Mouse (Mus musculus): ENCODE data around the gene Tm7sf3.
"Not testable (repeated sequence)": the region's sequence is repeated elsewhere in the genome, so short reads cannot be mapped to it uniquely, and the experiment has no call there.

Tm7sf3 gene

GRCm38 (mm10) chr6:146611897-146612296, 30.7 kb downstream of the Tm7sf3 start:
- DNase-seq: no peak

DNA sequence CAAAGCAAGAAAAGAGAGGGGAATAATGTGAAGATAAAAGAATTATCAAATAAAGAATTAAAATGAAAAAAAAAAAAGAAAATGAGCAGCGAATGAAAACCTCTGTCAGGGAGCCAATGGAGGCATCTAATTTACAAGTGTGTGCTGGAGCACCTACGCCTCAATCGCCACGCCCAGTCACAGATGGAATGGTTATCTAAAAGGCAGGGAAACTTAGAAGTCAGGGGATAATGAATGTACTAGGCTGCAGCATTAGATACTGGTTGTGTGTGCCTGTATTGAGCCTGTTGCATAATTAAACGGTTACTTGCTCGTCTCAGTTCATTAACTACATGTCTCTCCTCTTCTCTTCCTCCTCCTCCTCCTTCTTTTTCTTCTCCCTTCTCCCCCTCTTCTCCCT, 31.2 kb downstream of the Tm7sf3 start:
- DNase-seq: no peak

DNA sequence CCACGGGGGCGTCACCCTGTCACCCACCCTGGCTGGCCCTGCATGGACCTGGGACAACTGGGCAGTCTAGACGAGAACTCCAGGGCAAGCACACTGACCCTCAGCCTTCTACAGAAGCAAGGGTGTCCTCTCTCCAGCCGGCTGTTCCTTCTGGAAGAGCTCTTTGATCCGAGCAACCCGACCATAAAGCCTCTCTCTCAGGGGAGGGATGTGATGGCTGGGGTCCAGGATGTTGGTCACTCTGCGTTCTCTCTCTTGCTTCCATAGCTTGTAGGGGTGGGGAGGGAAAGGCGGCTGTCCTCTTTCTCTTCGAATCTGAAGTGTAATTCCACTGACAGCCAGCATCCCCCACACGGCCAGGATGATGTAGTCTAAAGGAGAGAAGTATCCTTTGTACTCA, 39.0 kb downstream of the Tm7sf3 start:
- DNase-seq: no peak

- DNase-seq: no peak
These were observed 40.0 kb downstream of the Tm7sf3 start for GRCm38 (mm10) chr6:146602601-146603000.

GRCm38 (mm10) chr6:146585134-146585533, 57.5 kb downstream of the Tm7sf3 start:
- no peak for DNase-seq

- no peak for DNase-seq
These were observed 59.1 kb downstream of the Tm7sf3 start for GRCm38 (mm10) chr6:146583366-146584046.

GRCm38 (mm10) chr6:146580381-146580926, 62.2 kb downstream of the Tm7sf3 start:
- no peak for DNase-seq

DNA sequence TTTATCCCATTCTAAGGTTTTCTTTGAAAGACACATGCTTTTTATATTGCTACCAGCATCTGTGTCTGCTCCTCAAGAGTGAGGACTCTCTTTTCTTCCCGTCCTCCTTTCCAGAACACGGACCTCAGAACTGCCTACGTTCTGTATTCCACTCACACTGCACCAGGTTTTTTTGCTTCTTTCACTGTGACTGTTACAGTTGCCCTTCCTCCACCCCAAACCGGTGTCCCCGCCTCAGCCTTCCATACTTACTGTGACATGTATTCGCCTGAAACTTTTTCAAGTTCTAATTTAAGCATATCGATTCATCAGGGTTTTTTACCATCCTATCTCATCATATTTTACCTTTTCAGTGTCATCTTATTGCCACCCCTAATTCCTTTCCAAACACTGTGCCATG, 64.0 kb downstream of the Tm7sf3 start:
- no peak for DNase-seq

DNA sequence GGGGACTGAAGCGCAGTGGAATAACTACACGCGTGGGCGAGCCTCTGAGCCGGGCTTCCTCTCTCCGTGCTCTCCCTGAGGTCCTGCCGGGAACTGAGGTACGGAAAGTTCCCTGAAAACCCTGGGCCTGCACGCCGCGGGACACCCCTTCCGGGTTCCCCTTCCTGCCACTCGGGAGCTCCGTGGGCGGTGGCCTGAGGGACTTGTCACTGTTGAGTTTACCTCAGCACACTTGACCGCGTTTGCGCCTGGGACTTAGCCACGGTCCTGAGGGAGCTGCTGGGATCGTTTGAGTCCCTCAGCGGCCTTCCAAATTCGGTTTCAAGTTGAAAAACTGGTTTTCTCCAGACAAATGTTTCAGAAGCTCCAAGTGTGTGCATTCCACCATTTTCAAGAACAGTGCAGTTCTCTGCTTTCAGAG, 64.5 kb downstream of the Tm7sf3 start:
- no peak for DNase-seq

GRCm38 (mm10) chr6:146577310-146578109, 65.1 kb downstream of the Tm7sf3 start, which contains the start of gene Ints13:
Ints13 (minus strand) TSS chr6:146577835.
- DNase-seq: peak; percentile 99

- DNase-seq: no peak
These were observed 65.7 kb downstream of the Tm7sf3 start, which contains the start of gene Fgfr1op2 for GRCm38 (mm10) chr6:146576903-146577302. Fgfr1op2 (plus strand) TSS chr6:146577203.

- DNase-seq: no peak
These were observed 70.6 kb downstream of the Tm7sf3 start for GRCm38 (mm10) chr6:146572073-146572472.

GRCm38 (mm10) chr6:146562461-146562860, 80.2 kb downstream of the Tm7sf3 start:
- DNase-seq: not testable (repeated sequence)
